ENCODE assay signal across 8 mouse cellular contexts in genomic region chr6:72512386-72513070, GRCm38 (mm10). TPM values are rescaled to one million over a fixed set of nuclear protein-coding genes. Genes with fewer than 3 reads are reported as not detected.
DNase-seq lines count a peak whose midpoint lies in the region; ATAC-seq and TF ChIP-seq lines count a peak whose summit lies in the region.

No protein-coding gene starts in this region.

- peaks cover 36% of the 10 kb centered on the region for H3K4me1 ChIP-seq in hindbrain, embryonic 10.5 days (replicated peaks)
- no peaks in the 10 kb centered on the region for H3K4me1 ChIP-seq in lung, postnatal 0 days (ENCODE audit: insufficient read depth, low read depth, low read length)

- TF ChIP-seq CTCF in lung, postnatal 0 days (IDR thresholded peaks at IDR 0.05) = no peak

- no peaks in the 10 kb centered on the region for H3K9me3 ChIP-seq in hindbrain, embryonic 10.5 days
- no peaks in the 10 kb centered on the region for H3K9me3 ChIP-seq in lung, postnatal 0 days (ENCODE audit: low read length)

- peak overlapping the region; percentile 96 for H3K27ac ChIP-seq in hindbrain, embryonic 10.5 days
- H3K27ac ChIP-seq in lung, postnatal 0 days (ENCODE audit: low read length) = peak overlapping the region; percentile 94

- DNase-seq in MEL-GATA-1-ER (ENCODE audit: extremely low read depth, low read depth) = peak; percentile 95
- peak; percentile 78 for DNase-seq in cerebellum, adult 8-10 months
- DNase-seq in hindbrain, embryonic 10.5 days (ENCODE audit: low spot score) = peak; percentile 87
- DNase-seq in layer of hippocampus, postnatal 10 days (ENCODE audit: low spot score in 2 of 2) = peak; percentile 89 to 93
- peak; percentile 95 for DNase-seq in lung, postnatal 0 days (ENCODE audit: low spot score)
- DNase-seq in ovary, postnatal 10 days (ENCODE audit: low spot score) = peak; percentile 76
- peak; percentile 79 for DNase-seq in thymus, postnatal 0 days (ENCODE audit: low spot score)

- H3K9ac ChIP-seq in lung, postnatal 0 days (replicated peaks; ENCODE audit: low read depth) = peak overlapping the region; percentile 43; the same call in 1 of the 2 replicates

- no peaks in the 10 kb centered on the region for H3K27me3 ChIP-seq in hindbrain, embryonic 10.5 days (ENCODE audit: insufficient read depth, poor library complexity, severe bottlenecking)
- no peaks in the 10 kb centered on the region for H3K27me3 ChIP-seq in lung, postnatal 0 days (replicated peaks; ENCODE audit: insufficient read depth, low read length)

- no peaks in the 10 kb centered on the region for H3K36me3 ChIP-seq in hindbrain, embryonic 10.5 days
- H3K36me3 ChIP-seq in lung, postnatal 0 days (ENCODE audit: insufficient read depth, low read length) = no peaks in the 10 kb centered on the region

- H3K4me3 ChIP-seq in hindbrain, embryonic 10.5 days = peak overlapping the region; percentile 54
- peak overlapping the region; percentile 33 for H3K4me3 ChIP-seq in lung, postnatal 0 days (ENCODE audit: low read depth, low read length)

- TF ChIP-seq EP300 in lung, postnatal 0 days (IDR thresholded peaks at IDR 0.05) = peak; percentile 89

- peak overlapping the region; percentile 62 for H3K4me2 ChIP-seq in lung, postnatal 0 days (replicated peaks; ENCODE audit: low read depth, low read length)

- 8% methylated on average over 33 of the region's 33 CpGs for WGBS in hindbrain, embryonic 10.5 days
- WGBS in lung, postnatal 0 days = 4% methylated on average over 32 of the region's 33 CpGs

- ATAC-seq in frontal cortex, adult (ENCODE audit: low TSS enrichment) = peak; percentile 66
- peak; percentile 91 for ATAC-seq in lung, postnatal 0 days

RNA-seq across cellular contexts. Expression of gene Sh2d6, which starts 9.0 kb away (rescaled TPM):
- polyA plus RNA-seq in hindbrain, embryonic 10.5 days (2016; fragmentation: Nextera tagmentation; extraction: Ambion mirVana) = 0.15 and 0.21 TPM in 2 replicates
- under 1 TPM; 0.67 to 0.78 TPM for total RNA-seq in layer of hippocampus, postnatal 10 days (2021)
- polyA plus RNA-seq in lung, postnatal 0 days (2015; fragmentation: Nextera tagmentation; extraction: Ambion mirVana) = not detected in 2 replicates
- 0.14 and 0.23 TPM in 2 replicates for polyA plus RNA-seq in thymus, postnatal 0 days (2015; fragmentation: Nextera tagmentation; extraction: Ambion mirVana)

RNA-seq across cellular contexts. Expression of gene Capg, which starts 31.7 kb away (rescaled TPM):
- 13.4 and 14.1 TPM in 2 replicates for polyA plus RNA-seq in hindbrain, embryonic 10.5 days (2016; fragmentation: Nextera tagmentation; extraction: Ambion mirVana)
- total RNA-seq in layer of hippocampus, postnatal 10 days (2021) = 1 to 10 TPM; 2.1 to 3.4 TPM
- polyA plus RNA-seq in lung, postnatal 0 days (2015; fragmentation: Nextera tagmentation; extraction: Ambion mirVana) = 136 and 148 TPM in 2 replicates
- polyA plus RNA-seq in thymus, postnatal 0 days (2015; fragmentation: Nextera tagmentation; extraction: Ambion mirVana) = 62.4 and 63.4 TPM in 2 replicates

Comparison
In these comparisons a context has a peak if more than half of its experiments do, and no peak if none do; other contexts are left out.
1. Peak in every context shown above with its lines: DNase-seq, ATAC-seq, H3K4me3 ChIP-seq and H3K27ac ChIP-seq.